Mouse (Mus musculus): ENCODE data around the gene Zzz3.

GRCm38 (mm10) chr3:152475894-152476293, 80.6 kb downstream of the Zzz3 start:
- TF ChIP-seq CTCF (IDR thresholded peaks at IDR 0.05; ENCODE audit: low read depth) (no peak), EP300 (IDR thresholded peaks at IDR 0.05; ENCODE audit: low read depth) (no peak)
